Mouse (Mus musculus) heart, postnatal 0 days (tissue): ENCODE data around the gene Fgf8.

Experiments
- CTCF ChIP-seq: IDR thresholded peaks from 2 replicates; pipeline ENCODE4 v1.5.1; 2016; ENCODE audit warnings: antibody characterized with exemption, control low read depth, low read depth
- EP300 ChIP-seq: IDR thresholded peaks from 2 replicates; pipeline ENCODE4 v1.6.1; 2016; ENCODE audit warnings: antibody characterized with exemption, low read depth

- TF ChIP-seq CTCF (no peak), EP300 (no peak)
Measured at GRCm38 (mm10) chr19:45745344-45746152, 2.8 kb upstream of the Fgf8 start.
